Mouse (Mus musculus): ENCODE measurements around the gene Hivep1. TPM values are rescaled to one million over a fixed set of nuclear protein-coding genes. Genes with fewer than 3 reads are reported as not detected.

Hivep1 gene
- total RNA-seq, 2 experiments from 2014 or later = 8.9 to 65.0 TPM

DNA sequence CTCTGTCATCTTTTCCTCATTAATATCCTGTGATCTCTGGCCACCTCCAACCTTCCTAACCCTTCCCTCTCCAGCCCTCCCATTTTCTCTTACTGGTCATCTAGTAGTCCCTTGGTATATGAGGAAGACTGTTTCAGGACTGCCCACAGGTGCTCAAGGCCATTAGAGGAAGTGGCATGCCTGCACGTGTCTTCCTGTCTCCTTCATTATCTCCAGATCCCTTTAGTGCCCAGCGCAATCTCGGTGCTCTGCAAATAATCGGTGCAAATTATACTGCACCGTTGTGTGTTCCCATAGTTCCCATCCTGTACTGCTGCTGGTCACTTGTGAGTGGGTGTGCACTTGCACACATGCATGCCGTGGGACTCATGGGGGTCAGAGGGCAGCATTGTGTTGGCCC, 19.2 kb downstream of the Hivep1 start:
- ATAC-seq (replicated peaks; ENCODE audit: low FRiP score, poor library complexity, severe bottlenecking) = no peak

DNA sequence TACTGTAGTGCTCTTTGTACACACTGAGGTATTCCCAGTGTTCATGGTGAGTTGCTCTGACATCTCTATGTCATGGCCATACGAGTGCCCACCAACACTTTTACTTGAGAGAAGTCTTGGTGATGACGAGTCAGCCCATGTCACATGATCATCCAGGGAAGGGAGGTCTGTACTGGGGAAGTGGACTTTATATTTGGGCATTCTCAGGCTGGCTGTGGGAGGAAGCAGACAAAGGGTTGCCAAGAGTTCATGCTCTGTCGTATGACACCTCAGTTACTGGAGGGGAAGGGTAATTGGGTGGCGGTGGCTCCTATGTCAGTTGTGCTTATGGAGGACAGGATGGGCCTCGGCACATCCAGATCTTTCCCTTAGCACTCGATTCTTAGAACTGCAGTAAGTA, 21.5 kb downstream of the Hivep1 start:
- ATAC-seq (replicated peaks; ENCODE audit: low FRiP score, poor library complexity, severe bottlenecking) = no peak

DNA sequence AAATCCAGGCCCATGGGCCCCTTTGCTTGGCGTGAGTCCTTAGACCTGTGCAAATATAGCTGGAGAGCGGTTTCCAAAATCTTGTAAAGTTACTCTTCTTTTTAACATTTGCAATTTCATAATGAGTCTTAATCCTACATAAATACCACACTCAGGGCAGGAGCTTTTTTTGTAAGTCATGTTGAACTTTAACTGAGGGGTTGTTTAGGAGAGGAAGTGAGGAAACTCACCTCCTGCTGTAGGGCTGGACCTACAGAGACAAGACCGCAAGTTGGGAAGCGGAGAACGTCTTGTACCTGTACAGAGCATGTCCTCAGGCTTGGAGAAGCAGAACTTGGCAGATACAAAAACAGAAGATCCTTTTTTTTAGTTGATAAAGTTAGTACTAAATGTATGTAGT, 23.7 kb downstream of the Hivep1 start:
- ATAC-seq (replicated peaks; ENCODE audit: low FRiP score, poor library complexity, severe bottlenecking) = no peak

DNA sequence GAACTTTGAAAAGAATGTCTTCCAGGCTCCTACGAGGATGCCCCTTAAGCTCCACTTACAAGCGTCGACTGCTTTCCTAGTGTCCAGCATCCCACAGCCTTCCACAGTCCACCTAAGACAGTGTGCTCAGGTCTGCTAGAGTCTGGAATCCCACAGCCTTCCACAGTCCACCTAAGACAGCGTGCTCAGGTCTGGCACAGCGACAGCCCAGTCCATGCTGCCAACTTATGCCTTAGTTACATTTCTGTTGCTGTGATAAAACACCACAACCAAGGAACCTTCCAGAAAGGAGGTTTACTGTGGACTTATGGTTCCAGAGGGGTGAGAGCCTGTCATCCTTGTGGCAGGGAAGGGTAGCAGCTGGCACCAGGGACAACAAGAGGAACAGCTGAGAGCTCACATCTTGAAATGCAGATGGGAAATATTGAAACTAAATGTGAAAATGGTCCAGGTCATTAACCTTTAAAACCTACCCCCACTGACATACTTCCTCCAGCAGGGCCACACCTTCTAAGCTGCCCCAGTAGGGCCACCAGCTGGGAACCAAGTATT, 25.0 kb downstream of the Hivep1 start:
- ATAC-seq (replicated peaks; ENCODE audit: low FRiP score, poor library complexity, severe bottlenecking) = 0 out of 2 replicates have a peak, but pooled peaks have one; percentile 28

DNA sequence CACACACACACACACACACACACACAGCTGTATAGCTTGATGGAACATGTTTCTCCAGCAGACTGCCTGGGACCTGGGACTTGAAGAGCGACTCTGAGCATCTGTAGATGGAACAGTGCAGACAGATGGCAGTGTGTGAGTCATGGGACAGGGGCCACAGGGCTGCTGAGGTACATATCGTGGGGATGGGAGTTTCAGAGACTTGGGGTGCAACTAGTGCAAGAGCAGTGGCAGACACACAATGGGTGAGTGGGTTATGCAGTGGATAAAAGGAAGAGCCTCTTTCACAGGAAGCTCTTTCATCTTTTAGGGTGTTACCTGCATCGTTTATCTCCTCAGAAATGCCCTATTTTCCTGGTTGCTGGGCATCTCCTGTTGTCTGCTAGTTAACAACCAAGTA, 25.8 kb downstream of the Hivep1 start:
- ATAC-seq (replicated peaks; ENCODE audit: low FRiP score, poor library complexity, severe bottlenecking) = no peak

DNA sequence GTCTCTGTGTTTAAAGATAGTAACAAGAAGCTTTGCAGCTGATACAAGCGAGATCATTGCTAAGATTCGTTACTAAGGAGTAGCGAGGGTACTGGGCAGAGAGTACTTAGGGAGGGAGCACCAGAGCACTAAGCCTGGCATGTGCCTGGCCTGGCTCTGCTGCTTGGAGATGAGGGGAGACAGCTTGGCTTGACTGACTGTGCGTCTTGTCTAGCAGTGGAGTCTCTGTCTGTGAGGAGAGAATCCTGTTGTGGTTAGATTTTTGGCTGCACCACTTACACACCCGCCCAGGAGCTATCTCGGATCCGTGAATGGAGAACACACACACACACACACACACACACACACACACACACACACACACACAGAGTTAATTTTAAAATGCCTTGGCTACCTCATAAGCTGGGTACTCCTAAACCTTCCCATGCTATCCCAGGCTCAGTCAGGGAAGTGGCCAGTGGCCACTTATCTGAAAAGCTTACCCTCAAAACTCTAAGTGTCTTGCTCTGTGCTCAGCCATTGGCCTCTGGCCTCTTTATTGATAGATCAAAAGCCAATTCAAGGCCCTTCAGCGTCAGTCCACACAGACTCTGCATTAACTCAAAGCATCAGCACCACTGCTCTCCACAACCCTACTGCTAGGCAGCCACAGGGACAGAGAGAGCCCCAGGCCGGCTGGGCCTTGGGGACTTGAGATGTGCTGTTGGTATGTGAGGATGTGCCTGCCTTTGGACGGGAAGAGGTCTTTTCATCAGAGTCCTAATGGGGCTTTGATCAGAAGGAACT, 28.5 kb downstream of the Hivep1 start:
- no peak for ATAC-seq (replicated peaks; ENCODE audit: low FRiP score, poor library complexity, severe bottlenecking)

DNA sequence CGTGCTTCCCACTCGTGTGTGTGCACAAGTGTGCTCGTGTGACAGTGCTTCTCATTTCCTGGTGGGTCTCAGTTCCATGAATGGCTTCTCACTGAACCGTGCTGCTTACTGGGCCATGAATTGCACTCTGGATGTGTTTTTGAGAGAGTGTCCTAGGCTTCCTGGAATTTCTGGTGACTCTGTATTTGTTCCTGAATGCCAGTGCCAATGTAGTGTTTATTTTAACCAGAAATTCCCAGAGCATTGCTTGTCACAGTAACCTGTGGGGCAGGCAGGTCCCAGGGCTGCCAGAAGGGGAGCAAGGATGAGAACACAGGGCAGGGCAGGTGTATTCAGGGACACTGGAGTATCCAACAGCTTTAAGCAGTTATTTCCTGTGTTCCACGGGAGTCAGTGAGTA, 36.5 kb downstream of the Hivep1 start:
- no peak for ATAC-seq (replicated peaks; ENCODE audit: low FRiP score, poor library complexity, severe bottlenecking)

DNA sequence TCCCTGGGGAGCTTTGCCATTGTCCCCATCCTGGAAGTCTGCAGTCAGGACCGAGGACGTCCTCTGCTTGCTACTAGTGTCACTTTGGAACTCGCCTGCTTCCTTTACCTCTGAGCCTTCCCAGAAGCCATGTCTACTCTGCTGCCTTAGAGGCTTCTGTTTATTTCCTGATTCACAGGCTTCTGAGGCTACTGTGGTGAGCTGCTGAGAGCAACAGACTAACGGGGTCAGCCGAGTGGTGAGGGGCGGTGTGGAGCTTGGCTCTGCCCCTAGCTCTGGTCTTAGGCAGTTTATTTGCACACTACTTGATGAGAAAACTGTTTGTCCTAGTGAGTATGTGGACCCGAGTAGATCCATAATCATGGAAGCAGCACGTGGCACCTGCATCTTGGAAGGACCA, 37.2 kb downstream of the Hivep1 start:
- ATAC-seq (replicated peaks; ENCODE audit: low FRiP score, poor library complexity, severe bottlenecking) = no peak

DNA sequence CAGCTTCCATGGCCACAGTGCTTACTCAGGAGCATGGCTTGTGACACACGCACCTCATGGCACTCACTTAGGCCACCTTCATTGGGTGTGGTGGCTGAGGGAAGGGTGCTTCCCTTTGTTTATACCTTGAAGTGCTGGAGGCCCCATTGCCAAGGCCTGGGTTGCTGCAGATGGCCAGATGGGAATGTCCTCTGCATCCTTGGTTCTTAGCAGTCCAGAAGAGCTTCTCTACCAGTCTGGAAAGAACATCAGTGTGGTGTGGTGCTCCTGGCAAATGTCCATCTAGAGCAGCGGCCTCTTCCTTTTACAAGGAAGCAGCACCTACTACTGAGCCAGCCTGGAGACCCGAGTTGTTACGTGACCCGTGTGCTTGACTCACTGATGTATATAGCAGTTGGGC, 38.9 kb downstream of the Hivep1 start:
- no peak for ATAC-seq (replicated peaks; ENCODE audit: low FRiP score, poor library complexity, severe bottlenecking)

DNA sequence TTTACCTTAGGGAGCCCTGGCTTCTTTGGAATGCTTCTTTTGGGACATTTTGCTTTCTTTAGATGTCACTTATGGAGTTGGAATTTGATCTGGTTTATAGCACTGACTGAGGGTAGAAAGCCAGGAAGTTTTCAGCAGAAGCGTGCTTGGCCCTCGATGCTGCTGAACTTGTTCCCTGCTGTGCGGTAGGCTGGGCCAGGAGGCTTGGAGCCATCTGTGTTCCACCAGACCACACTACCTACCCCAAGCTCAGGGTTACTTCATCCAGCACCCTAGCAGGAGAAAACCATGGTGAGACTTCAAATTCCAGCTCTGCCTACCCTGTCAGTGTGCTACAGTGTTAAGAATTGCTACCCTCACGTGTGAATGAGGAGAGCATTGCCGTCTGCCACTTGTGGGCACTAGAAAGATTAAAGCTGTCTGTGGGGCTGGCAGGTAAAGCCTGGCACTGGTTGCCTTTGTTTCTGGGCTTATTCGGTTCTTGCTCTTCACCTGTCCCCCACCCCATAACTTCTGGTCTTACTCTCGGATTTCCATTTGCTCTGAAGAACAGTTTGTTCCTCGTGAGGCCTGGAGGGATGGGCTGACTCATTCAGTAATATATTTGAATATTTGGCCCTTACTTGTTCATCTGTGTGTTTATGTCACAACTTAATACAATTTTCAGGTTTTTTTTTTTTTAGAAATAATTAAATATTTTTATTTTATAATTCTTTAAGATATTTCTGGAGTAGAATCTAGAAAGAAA, 40.7 kb downstream of the Hivep1 start:
- ATAC-seq (replicated peaks; ENCODE audit: low FRiP score, poor library complexity, severe bottlenecking) = no peak

DNA sequence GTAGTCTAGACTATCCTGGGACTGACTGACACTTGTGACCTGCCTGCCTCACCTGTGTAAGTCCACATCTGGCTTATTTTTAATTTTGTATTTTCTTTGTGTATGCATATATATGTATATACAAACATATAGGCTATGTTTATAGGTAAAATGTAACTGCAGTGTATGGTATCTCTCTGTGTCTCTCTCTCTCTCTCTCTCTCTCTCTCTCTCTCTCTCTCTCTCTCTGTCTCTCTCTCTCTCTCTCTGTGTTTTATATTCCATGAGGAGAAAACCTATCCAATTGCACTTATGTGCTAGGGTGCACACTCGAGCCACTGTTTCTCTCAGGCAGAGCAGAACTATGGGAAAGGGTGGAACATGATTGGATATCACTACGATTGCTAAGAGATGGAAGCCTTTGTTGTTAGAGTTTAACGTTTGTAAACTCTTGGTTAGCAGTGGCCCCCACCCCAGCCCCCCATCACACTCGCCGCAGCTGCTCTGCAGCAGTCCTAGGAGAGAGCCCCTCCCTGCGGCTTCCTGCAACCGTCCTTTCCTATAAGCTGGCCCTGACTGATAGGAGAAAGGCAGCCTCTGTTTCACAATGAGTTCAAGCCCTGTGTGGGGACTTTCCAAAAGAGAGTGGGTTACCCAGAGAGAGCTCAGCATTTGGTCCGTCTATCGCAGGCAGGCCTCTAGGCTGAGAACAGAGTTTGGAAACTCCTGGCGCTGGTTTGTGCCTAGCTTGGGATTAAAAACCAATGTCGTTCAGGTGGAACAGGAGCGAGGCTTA, 41.6 kb downstream of the Hivep1 start:
- ATAC-seq (replicated peaks; ENCODE audit: low FRiP score, poor library complexity, severe bottlenecking) = peak; percentile 55

DNA sequence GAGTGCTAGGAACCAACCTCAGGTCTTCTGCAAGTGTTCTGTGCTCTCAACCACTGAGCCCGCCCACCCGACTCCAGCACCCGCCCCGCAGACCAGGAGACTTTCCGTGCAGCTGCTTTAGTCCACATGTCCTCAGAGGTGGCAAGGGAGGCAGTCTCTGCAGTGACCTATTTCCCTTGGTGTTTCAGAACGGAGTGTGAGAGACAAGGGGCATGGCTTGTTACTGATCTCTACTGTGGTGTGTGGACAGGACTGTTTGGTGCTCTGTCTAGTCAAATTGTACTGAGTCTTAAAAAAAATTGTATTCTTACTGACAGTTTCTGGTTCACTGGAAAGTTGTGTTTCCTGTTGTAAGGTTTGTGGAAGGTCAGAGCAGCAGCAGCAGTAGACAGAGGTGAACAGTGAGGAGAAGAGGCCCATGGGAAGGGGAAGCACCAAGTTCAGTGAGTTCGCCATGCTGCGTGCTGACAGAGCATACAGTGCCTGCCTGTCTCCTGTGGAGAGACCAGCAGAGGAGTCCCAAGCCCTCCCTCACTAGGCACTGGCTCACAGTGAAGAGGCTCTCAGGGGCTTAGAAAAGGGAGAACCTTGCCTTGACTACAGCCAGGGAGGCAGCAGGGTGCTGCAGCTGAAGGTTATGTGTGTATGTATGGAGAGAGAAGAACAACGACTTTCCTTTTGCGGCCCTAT, 44.1 kb downstream of the Hivep1 start:
- peak; percentile 51; the same call in 1 of the 2 replicates for ATAC-seq (replicated peaks; ENCODE audit: low FRiP score, poor library complexity, severe bottlenecking)

DNA sequence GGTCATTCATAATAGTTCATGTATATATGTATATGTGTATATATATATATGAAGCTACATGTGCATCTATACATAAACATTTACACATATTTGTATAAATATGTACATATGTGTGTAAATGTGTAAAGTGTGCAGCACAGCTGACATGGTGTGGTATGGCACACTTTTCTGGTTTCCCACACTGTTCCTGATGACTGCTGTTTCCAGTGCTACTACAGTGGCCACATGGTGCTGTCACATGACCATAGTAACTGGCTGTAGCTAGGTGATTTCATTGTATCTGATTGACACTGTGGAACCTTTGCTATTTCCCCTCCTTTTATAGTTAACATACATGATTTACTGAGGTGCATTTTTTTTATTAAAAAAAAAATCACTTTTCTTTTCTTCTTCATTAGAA, 45.3 kb downstream of the Hivep1 start:
- no peak for ATAC-seq (replicated peaks; ENCODE audit: low FRiP score, poor library complexity, severe bottlenecking)

DNA sequence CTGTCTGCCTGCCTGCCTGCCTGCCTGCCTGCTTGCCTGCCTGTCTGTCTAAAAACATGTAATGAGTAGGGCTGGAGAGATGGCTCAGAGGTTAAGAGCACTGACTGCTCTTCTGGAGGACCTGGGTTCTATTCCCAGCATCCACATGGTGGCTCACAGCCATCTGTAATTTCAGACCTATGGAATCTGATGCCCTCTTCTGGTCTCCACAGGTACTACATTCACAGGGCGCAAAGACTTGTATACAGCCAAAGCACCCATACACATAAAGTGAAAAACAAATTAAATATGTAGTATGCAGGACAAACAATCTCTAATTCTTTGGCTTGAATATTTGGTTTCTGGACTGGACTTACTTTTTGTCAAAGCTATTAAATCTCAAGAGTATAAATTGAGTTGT, 46.7 kb downstream of the Hivep1 start:
- no peak for ATAC-seq (replicated peaks; ENCODE audit: low FRiP score, poor library complexity, severe bottlenecking)

DNA sequence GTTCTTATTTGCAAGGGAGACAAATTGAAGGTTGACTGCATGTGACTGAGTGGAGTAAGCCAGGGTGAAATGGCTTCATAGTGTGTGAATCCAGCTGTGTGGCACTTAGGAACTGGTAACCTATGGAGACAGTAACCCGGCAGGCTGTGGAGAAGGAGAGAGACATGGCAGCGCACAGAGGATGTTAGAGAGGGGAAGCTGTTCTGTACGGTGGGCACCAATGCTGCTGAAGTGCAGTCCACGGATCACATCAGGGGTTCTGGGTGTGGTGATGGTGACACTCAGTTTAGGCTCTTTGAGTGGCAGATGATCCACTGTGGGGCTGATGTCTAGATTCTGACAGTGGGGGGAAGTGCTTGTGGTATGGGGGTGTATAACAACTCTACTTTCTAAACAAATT, 47.7 kb downstream of the Hivep1 start:
- ATAC-seq (replicated peaks; ENCODE audit: low FRiP score, poor library complexity, severe bottlenecking) = no peak

DNA sequence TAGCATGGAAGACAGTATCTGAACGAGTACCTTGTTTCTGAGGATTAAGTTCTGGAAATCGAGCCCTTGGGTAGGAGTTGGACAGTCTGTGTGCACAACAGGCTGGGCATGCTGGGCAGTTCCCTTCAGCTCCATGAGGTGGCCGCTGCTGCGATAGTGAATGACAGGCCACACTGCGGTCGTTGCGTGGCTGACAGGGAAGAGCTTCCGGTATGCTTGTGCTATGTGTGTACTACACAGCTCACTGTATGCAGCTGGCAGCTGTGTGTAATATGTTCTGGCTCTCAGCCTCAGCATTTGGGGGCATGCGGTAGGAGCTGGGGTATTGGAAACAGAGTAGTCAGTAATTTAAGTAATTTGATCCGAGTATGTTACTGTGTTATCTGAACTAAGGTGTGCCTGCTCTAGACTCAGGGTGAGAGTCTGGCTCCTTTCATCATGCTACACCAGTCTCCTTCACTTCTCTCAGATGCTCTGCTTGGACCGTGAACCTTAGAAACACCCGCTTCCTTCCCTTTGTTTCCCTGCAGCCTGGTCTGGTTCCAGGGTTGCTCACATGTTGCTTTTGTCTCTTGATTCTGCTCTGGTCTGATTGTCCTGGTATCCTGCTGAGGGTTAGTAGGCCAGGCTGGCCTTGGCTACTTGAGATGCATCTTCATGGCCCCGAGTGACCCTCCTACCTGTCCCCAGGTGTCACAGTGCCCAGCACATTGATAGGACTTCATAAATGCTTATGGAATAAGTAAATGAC, 49.8 kb downstream of the Hivep1 start:
- peak; percentile 74 for ATAC-seq (replicated peaks; ENCODE audit: low FRiP score, poor library complexity, severe bottlenecking)

DNA sequence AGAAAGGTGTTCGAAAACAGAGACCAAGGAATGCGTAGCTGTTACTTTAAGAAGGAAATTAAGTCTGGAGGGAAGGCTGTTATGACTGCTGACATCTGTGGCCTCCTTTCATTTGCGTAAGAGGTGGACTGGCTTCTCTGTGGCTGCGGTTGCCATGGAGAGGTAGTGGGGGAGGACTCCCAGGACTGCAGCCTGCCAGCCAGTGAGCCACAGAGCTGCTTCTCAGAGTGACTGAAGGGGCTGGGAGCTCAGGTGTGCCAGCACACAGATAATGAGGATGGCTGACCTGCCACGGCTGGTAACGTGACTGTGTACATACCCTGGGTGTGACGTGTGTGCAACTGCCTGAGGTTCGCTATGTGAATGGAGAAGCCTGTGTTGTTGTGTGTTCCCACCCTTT, 51.2 kb downstream of the Hivep1 start:
- ATAC-seq (replicated peaks; ENCODE audit: low FRiP score, poor library complexity, severe bottlenecking) = peak; percentile 56

DNA sequence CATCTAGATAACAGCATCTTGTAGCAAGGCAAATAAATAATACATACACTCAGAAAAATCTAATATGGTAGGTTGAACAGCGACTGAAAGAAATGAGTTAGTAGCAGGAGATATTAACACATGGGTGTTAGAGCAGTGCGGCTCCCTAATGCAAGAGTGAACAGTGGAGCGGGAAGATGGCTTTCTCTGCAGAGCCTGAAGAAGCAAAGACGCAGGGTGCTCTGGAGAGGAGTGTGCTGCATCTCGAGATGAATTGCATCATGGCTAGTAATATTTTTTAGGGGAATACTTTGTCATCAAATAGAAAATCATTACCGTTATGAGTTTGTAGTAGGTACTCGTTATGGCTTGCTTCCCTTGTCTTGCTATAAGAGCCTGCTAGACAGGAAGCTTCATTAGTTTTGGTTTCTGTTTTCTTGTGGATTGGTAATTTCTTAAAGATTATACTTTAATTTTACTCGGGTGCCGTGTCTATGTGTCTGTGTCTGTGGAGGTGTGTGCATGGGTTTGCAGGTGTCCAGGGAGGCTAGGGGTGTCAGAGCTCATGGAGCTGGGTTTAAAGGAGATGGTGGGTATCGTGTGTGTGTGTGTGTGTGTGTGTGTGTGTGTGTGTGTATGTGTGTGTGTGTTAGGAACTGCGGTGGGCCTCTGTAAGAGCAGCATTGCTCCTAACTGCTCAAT, 51.8 kb downstream of the Hivep1 start:
- peak; percentile 47; the same call in 1 of the 2 replicates for ATAC-seq (replicated peaks; ENCODE audit: low FRiP score, poor library complexity, severe bottlenecking)
